ENCODE assay signal across 17 mouse cellular contexts in genomic region chr14:101514557-101514971, GRCm38 (mm10).
DNase-seq lines count a peak whose midpoint lies in the region; ATAC-seq lines count a peak whose summit lies in the region.
"Had no signal": no experiment of that assay in that cellular context is flagged by ENCODE, and none has a peak within 500 bp of the region (broad histone marks: within the 10 kb centered on the region; RNA-seq: fewer than 3 reads in every experiment).

No protein-coding gene starts in this region.

- ATAC-seq in midbrain, embryonic 11.5 days (ENCODE audit: low FRiP score) = peak; percentile 28; the same call in 1 of the 2 replicates
- ATAC-seq in midbrain, embryonic 14.5 days (ENCODE audit: low FRiP score, low TSS enrichment) = no peak
- peak; percentile 58 for ATAC-seq in hindbrain, embryonic 13.5 days (ENCODE audit: low FRiP score)
- ATAC-seq in neural tube, embryonic 13.5 days (ENCODE audit: low read depth) = 0 out of 2 replicates have a peak, but pooled peaks have one; percentile 40
- ATAC-seq: intestine, embryonic 15.5 days had no signal

- H3K36me3 ChIP-seq in midbrain, embryonic 11.5 days (ENCODE audit: control insufficient read depth, insufficient read depth, low read length) = no peaks in the 10 kb centered on the region
- H3K36me3 ChIP-seq in midbrain, embryonic 14.5 days (ENCODE audit: control insufficient read depth, insufficient read depth, low read length) = no peaks in the 10 kb centered on the region
- no peaks in the 10 kb centered on the region for H3K36me3 ChIP-seq in hindbrain, embryonic 13.5 days
- H3K36me3 ChIP-seq in neural tube, embryonic 13.5 days = no peaks in the 10 kb centered on the region
- H3K36me3 ChIP-seq: embryonic facial prominence, embryonic 15.5 days; intestine, embryonic 15.5 days; lung, embryonic 15.5 days had no signal

- no peaks in the 10 kb centered on the region for H3K27me3 ChIP-seq in midbrain, embryonic 11.5 days (ENCODE audit: control insufficient read depth, insufficient read depth, low read length)
- no peaks in the 10 kb centered on the region for H3K27me3 ChIP-seq in midbrain, embryonic 14.5 days (ENCODE audit: control insufficient read depth, insufficient read depth, low read length)
- no peaks in the 10 kb centered on the region for H3K27me3 ChIP-seq in hindbrain, embryonic 13.5 days
- no peaks in the 10 kb centered on the region; the same call in 1 of the 2 replicates for H3K27me3 ChIP-seq in neural tube, embryonic 13.5 days
- H3K27me3 ChIP-seq: embryonic facial prominence, embryonic 15.5 days; intestine, embryonic 15.5 days; lung, embryonic 15.5 days had no signal

- no peak overlapping the region for H3K9ac ChIP-seq in midbrain, embryonic 11.5 days (ENCODE audit: low read length)
- no peak overlapping the region for H3K9ac ChIP-seq in midbrain, embryonic 14.5 days (replicated peaks; ENCODE audit: low read length)
- H3K9ac ChIP-seq in hindbrain, embryonic 13.5 days = no peak overlapping the region
- H3K9ac ChIP-seq in neural tube, embryonic 13.5 days = no peak overlapping the region
- H3K9ac ChIP-seq: embryonic facial prominence, embryonic 15.5 days; intestine, embryonic 15.5 days; liver, embryonic 14.5 days; lung, embryonic 15.5 days had no signal

- no peaks in the 10 kb centered on the region for H3K9me3 ChIP-seq in midbrain, embryonic 11.5 days (ENCODE audit: control insufficient read depth, low read length)
- no peaks in the 10 kb centered on the region for H3K9me3 ChIP-seq in midbrain, embryonic 14.5 days (ENCODE audit: control insufficient read depth, low read length)
- H3K9me3 ChIP-seq in hindbrain, embryonic 13.5 days = no peaks in the 10 kb centered on the region
- no peaks in the 10 kb centered on the region for H3K9me3 ChIP-seq in neural tube, embryonic 13.5 days
- H3K9me3 ChIP-seq: embryonic facial prominence, embryonic 15.5 days; intestine, embryonic 15.5 days; lung, embryonic 15.5 days had no signal

- peaks cover 9% of the 10 kb centered on the region for H3K4me1 ChIP-seq in midbrain, embryonic 11.5 days (ENCODE audit: control insufficient read depth, insufficient read depth, low read length)
- H3K4me1 ChIP-seq in midbrain, embryonic 14.5 days (ENCODE audit: control insufficient read depth, insufficient read depth, low read length) = 0 out of 2 replicates have a peak, but pooled peaks cover 5% of the 10 kb centered on the region
- peaks cover 11% of the 10 kb centered on the region; the same call in 1 of the 2 replicates for H3K4me1 ChIP-seq in hindbrain, embryonic 13.5 days (replicated peaks)
- peaks cover 15% of the 10 kb centered on the region for H3K4me1 ChIP-seq in neural tube, embryonic 13.5 days (replicated peaks)
- H3K4me1 ChIP-seq: intestine, embryonic 15.5 days had no signal

- no peak overlapping the region for H3K4me2 ChIP-seq in midbrain, embryonic 11.5 days
- H3K4me2 ChIP-seq in midbrain, embryonic 14.5 days (ENCODE audit: low read length) = no peak overlapping the region
- no peak overlapping the region for H3K4me2 ChIP-seq in hindbrain, embryonic 13.5 days
- no peak overlapping the region for H3K4me2 ChIP-seq in neural tube, embryonic 13.5 days
- H3K4me2 ChIP-seq: embryonic facial prominence, embryonic 15.5 days; intestine, embryonic 15.5 days; lung, embryonic 15.5 days had no signal

- H3K4me3 ChIP-seq in midbrain, embryonic 11.5 days (ENCODE audit: low read depth, low read length) = no peak overlapping the region
- no peak overlapping the region for H3K4me3 ChIP-seq in midbrain, embryonic 14.5 days (replicated peaks; ENCODE audit: low read depth, low read length)
- no peak overlapping the region for H3K4me3 ChIP-seq in hindbrain, embryonic 13.5 days
- no peak overlapping the region for H3K4me3 ChIP-seq in neural tube, embryonic 13.5 days
- H3K4me3 ChIP-seq: embryonic facial prominence, embryonic 15.5 days; gastrocnemius, adult 2 months; intestine, embryonic 15.5 days; lung, embryonic 15.5 days had no signal

- WGBS in midbrain, embryonic 11.5 days = 40% methylated on average over 5 of the region's 5 CpGs
- 18% methylated on average over 5 of the region's 5 CpGs for WGBS in midbrain, embryonic 14.5 days
- WGBS in hindbrain, embryonic 13.5 days = 25% methylated on average over 5 of the region's 5 CpGs
- WGBS in neural tube, embryonic 13.5 days = 20% methylated on average over 5 of the region's 5 CpGs

- peak; percentile 74 for DNase-seq in midbrain, embryonic 11.5 days (ENCODE audit: low spot score, missing footprints)
- DNase-seq in midbrain, embryonic 14.5 days = no peak
- DNase-seq in embryo, embryonic 11 days = peak; percentile 40
- no peak for DNase-seq in frontal cortex, postnatal 25 days (ENCODE audit: low spot score in 2 of 2)
- no peak for DNase-seq in adrenal gland, postnatal 14 days
- DNase-seq: adrenal gland, adult 2 months; cerebellum, adult 9-10 months; gastrocnemius, adult 2 months; heart, postnatal 36 days had no signal

- no peak overlapping the region for H3K27ac ChIP-seq in midbrain, embryonic 11.5 days (ENCODE audit: low read depth, low read length)
- no peak overlapping the region for H3K27ac ChIP-seq in midbrain, embryonic 14.5 days (replicated peaks; ENCODE audit: low read depth, low read length)
- H3K27ac ChIP-seq in hindbrain, embryonic 13.5 days = no peak overlapping the region
- no peak overlapping the region for H3K27ac ChIP-seq in neural tube, embryonic 13.5 days (replicated peaks)
- H3K27ac ChIP-seq: embryonic facial prominence, embryonic 15.5 days; gastrocnemius, adult 2 months; intestine, embryonic 15.5 days; liver, embryonic 14.5 days; lung, embryonic 15.5 days; macrophage; stomach, postnatal 0 days had no signal

Comparison
In these comparisons a context has a peak if more than half of its experiments do, and no peak if none do; other contexts are left out.
1. DNase-seq: peak in midbrain, embryonic 11.5 days (single experiment) and embryo, embryonic 11 days (single experiment); none in midbrain, embryonic 14.5 days (single experiment), frontal cortex, postnatal 25 days (0 of 2) and adrenal gland, postnatal 14 days (single experiment).